10 mouse cellular contexts compared by ENCODE assay signal in genomic region chr10:127879155-127879688, GRCm38 (mm10). TPM values are rescaled to one million over a fixed set of nuclear protein-coding genes. Genes with fewer than 3 reads are reported as not detected.
DNase-seq lines count a peak whose midpoint lies in the region; ATAC-seq and TF ChIP-seq lines count a peak whose summit lies in the region.
"Had no signal": no experiment of that assay in that cellular context is flagged by ENCODE, and none has a peak within 500 bp of the region (broad histone marks: within the 10 kb centered on the region; RNA-seq: fewer than 3 reads in every experiment).

No protein-coding gene starts in this region.

- TF ChIP-seq EP300 in heart, adult 2 months (IDR thresholded peaks at IDR 0.05; ENCODE audit: insufficient read depth, low read depth, low read length), result no peak

- peak overlapping the region; percentile 72 for H3K27ac ChIP-seq in intestine, embryonic 15.5 days
- no peak overlapping the region for H3K27ac ChIP-seq in liver, embryonic 12.5 days
- no peak overlapping the region for H3K27ac ChIP-seq in heart, adult 2 months
- H3K27ac ChIP-seq in midbrain, embryonic 14.5 days (replicated peaks; ENCODE audit: low read depth, low read length), result no peak overlapping the region

- peak overlapping the region; percentile 45 for H3K4me2 ChIP-seq in intestine, embryonic 15.5 days (replicated peaks)
- H3K4me2 ChIP-seq in liver, embryonic 12.5 days, result 0 out of 2 replicates have a peak overlapping the region, but pooled peaks have one; percentile 1
- no peak overlapping the region for H3K4me2 ChIP-seq in midbrain, embryonic 14.5 days (ENCODE audit: low read length)

- no peak for TF ChIP-seq CTCF in heart, adult 2 months (IDR thresholded peaks at IDR 0.05)

- intact Hi-C loops in left cerebral cortex, postnatal 36 days (cut with DNase I), result no loop called here
- intact Hi-C loops in heart, adult 2 months (cut with DNase I), result no loop called here

- ATAC-seq in intestine, embryonic 15.5 days, result peak; percentile 85
- ATAC-seq in liver, embryonic 12.5 days, result peak; percentile 80
- no peak for ATAC-seq in midbrain, embryonic 14.5 days (ENCODE audit: low FRiP score, low TSS enrichment)

- peak; percentile 44 for DNase-seq in urinary bladder, postnatal 14 days (ENCODE audit: low spot score)
- DNase-seq in urinary bladder, postnatal 25 days (ENCODE audit: low spot score), result no peak
- peak; percentile 50 for DNase-seq in yolk sac, embryonic 10.5 days (ENCODE audit: low spot score)
- no peak for DNase-seq in left cerebral cortex, postnatal 36 days (ENCODE audit: low spot score in 2 of 2)
- no peak for DNase-seq in heart, adult 2 months
- no peak for DNase-seq in midbrain, embryonic 14.5 days
- DNase-seq: gastrocnemius, postnatal 10 days had no signal

- no peak overlapping the region for H3K4me3 ChIP-seq in intestine, embryonic 15.5 days (replicated peaks)
- no peak overlapping the region for H3K4me3 ChIP-seq in liver, embryonic 12.5 days
- no peak overlapping the region for H3K4me3 ChIP-seq in heart, adult 2 months
- H3K4me3 ChIP-seq in midbrain, embryonic 14.5 days (replicated peaks; ENCODE audit: low read depth, low read length), result no peak overlapping the region

- no peaks in the 10 kb centered on the region for H3K36me3 ChIP-seq in intestine, embryonic 15.5 days
- no peaks in the 10 kb centered on the region for H3K36me3 ChIP-seq in liver, embryonic 12.5 days
- H3K36me3 ChIP-seq in heart, adult 2 months (ENCODE audit: control insufficient read depth, insufficient read depth, low read length), result no peaks in the 10 kb centered on the region
- no peaks in the 10 kb centered on the region for H3K36me3 ChIP-seq in midbrain, embryonic 14.5 days (ENCODE audit: control insufficient read depth, insufficient read depth, low read length)

- H3K9ac ChIP-seq in intestine, embryonic 15.5 days, result no peak overlapping the region
- H3K9ac ChIP-seq in liver, embryonic 12.5 days, result no peak overlapping the region
- H3K9ac ChIP-seq in heart, adult 2 months (ENCODE audit: low read depth, low read length), result no peak overlapping the region
- H3K9ac ChIP-seq in midbrain, embryonic 14.5 days (replicated peaks; ENCODE audit: low read length), result no peak overlapping the region

- H3K79me2 ChIP-seq in heart, adult 2 months (replicated peaks; ENCODE audit: control insufficient read depth, insufficient read depth, low read length), result no peaks in the 10 kb centered on the region

- peaks cover 10% of the 10 kb centered on the region; the same call in 1 of the 2 replicates for H3K4me1 ChIP-seq in intestine, embryonic 15.5 days (replicated peaks)
- peaks cover 18% of the 10 kb centered on the region for H3K4me1 ChIP-seq in liver, embryonic 12.5 days
- no peaks in the 10 kb centered on the region for H3K4me1 ChIP-seq in heart, adult 2 months (ENCODE audit: control insufficient read depth, insufficient read depth, low read length)
- no peaks in the 10 kb centered on the region for H3K4me1 ChIP-seq in midbrain, embryonic 14.5 days (ENCODE audit: control insufficient read depth, insufficient read depth, low read length)

- TF ChIP-seq POLR2A in heart, adult 2 months (IDR thresholded peaks at IDR 0.05; ENCODE audit: insufficient read depth, low read depth, low read length), result no peak

- WGBS in intestine, embryonic 15.5 days, result 59% methylated on average over 3 of the region's 3 CpGs
- 50% methylated on average over 3 of the region's 3 CpGs for whole genome bisulfite sequencing in liver, embryonic 12.5 days (ENCODE audit: insufficient replicate concordance)
- WGBS in heart, adult 2 months, result 72% methylated on average over 3 of the region's 3 CpGs
- WGBS in midbrain, embryonic 14.5 days, result 83% methylated on average over 3 of the region's 3 CpGs

- no peaks in the 10 kb centered on the region for H3K27me3 ChIP-seq in intestine, embryonic 15.5 days (replicated peaks)
- no peaks in the 10 kb centered on the region for H3K27me3 ChIP-seq in liver, embryonic 12.5 days (replicated peaks)
- H3K27me3 ChIP-seq in heart, adult 2 months (ENCODE audit: control insufficient read depth, insufficient read depth, low read length), result no peaks in the 10 kb centered on the region
- H3K27me3 ChIP-seq in midbrain, embryonic 14.5 days (ENCODE audit: control insufficient read depth, insufficient read depth, low read length), result no peaks in the 10 kb centered on the region

- no peaks in the 10 kb centered on the region for H3K9me3 ChIP-seq in intestine, embryonic 15.5 days
- no peaks in the 10 kb centered on the region for H3K9me3 ChIP-seq in liver, embryonic 12.5 days (replicated peaks)
- no peaks in the 10 kb centered on the region for H3K9me3 ChIP-seq in midbrain, embryonic 14.5 days (ENCODE audit: control insufficient read depth, low read length)

RNA-seq across cellular contexts. Expression of gene Rdh7, which starts 9.4 kb away (rescaled TPM):
- polyA plus RNA-seq in intestine, embryonic 15.5 days (2015; fragmentation: Nextera tagmentation; extraction: Ambion mirVana), result 0.35 and 0.63 TPM in 2 replicates
- 0.07 TPM in 1 of 2 replicates, not detected in the other for polyA plus RNA-seq in liver, embryonic 12.5 days (2016; fragmentation: Nextera tagmentation; extraction: Ambion mirVana)
- total RNA-seq in left cerebral cortex, postnatal 36 days (2021), result not detected
- not detected for total RNA-seq in heart, adult 2 months (2021)
- 0.35 TPM in 1 of 2 replicates, not detected in the other for polyA plus RNA-seq in heart, adult 2 months (2012; rRNA removed)
- not detected in 2 replicates for polyA plus RNA-seq in midbrain, embryonic 14.5 days (2014; fragmentation: Nextera tagmentation; extraction: Ambion mirVana)
- total RNA-seq: layer of hippocampus, adult 8-10 months had no signal

RNA-seq across cellular contexts. Expression of gene Rdh16f2, which starts 12.9 kb away (rescaled TPM):
- 0.19 and 0.34 TPM in 2 replicates for polyA plus RNA-seq in intestine, embryonic 15.5 days (2015; fragmentation: Nextera tagmentation; extraction: Ambion mirVana)
- polyA plus RNA-seq in liver, embryonic 12.5 days (2016; fragmentation: Nextera tagmentation; extraction: Ambion mirVana), result not detected in 2 replicates
- total RNA-seq in left cerebral cortex, postnatal 36 days (2021), result not detected
- not detected for total RNA-seq in heart, adult 2 months (2021)
- not detected in 2 replicates for polyA plus RNA-seq in heart, adult 2 months (2012; rRNA removed)
- polyA plus RNA-seq in midbrain, embryonic 14.5 days (2014; fragmentation: Nextera tagmentation; extraction: Ambion mirVana), result not detected in 2 replicates
- total RNA-seq: gastrocnemius, postnatal 10 days; layer of hippocampus, adult 8-10 months had no signal

RNA-seq across cellular contexts. Expression of gene Sdr9c7, which starts 19.1 kb away (rescaled TPM):
- 0.16 and 0.26 TPM in 2 replicates for polyA plus RNA-seq in intestine, embryonic 15.5 days (2015; fragmentation: Nextera tagmentation; extraction: Ambion mirVana)
- polyA plus RNA-seq in liver, embryonic 12.5 days (2016; fragmentation: Nextera tagmentation; extraction: Ambion mirVana), result not detected in 2 replicates
- not detected for total RNA-seq in left cerebral cortex, postnatal 36 days (2021)
- not detected for total RNA-seq in heart, adult 2 months (2021)
- polyA plus RNA-seq in heart, adult 2 months (2012; rRNA removed), result not detected in 2 replicates
- polyA plus RNA-seq in midbrain, embryonic 14.5 days (2014; fragmentation: Nextera tagmentation; extraction: Ambion mirVana), result not detected in 2 replicates
- total RNA-seq: gastrocnemius, postnatal 10 days; layer of hippocampus, adult 8-10 months had no signal

RNA-seq across cellular contexts. Expression of gene Rdh19, which starts 29.5 kb away (rescaled TPM):
- not detected in 2 replicates for polyA plus RNA-seq in intestine, embryonic 15.5 days (2015; fragmentation: Nextera tagmentation; extraction: Ambion mirVana)
- polyA plus RNA-seq in liver, embryonic 12.5 days (2016; fragmentation: Nextera tagmentation; extraction: Ambion mirVana), result not detected in 2 replicates
- total RNA-seq in left cerebral cortex, postnatal 36 days (2021), result not detected
- total RNA-seq in heart, adult 2 months (2021), result not detected
- not detected in 2 replicates for polyA plus RNA-seq in heart, adult 2 months (2012; rRNA removed)
- polyA plus RNA-seq in midbrain, embryonic 14.5 days (2014; fragmentation: Nextera tagmentation; extraction: Ambion mirVana), result not detected in 2 replicates
- total RNA-seq: gastrocnemius, postnatal 10 days; layer of hippocampus, adult 8-10 months had no signal

Comparison
In these comparisons a context has a peak if more than half of its experiments do, and no peak if none do; other contexts are left out.
1. DNase-seq: peak in urinary bladder, postnatal 14 days (single experiment) and yolk sac, embryonic 10.5 days (single experiment); none in urinary bladder, postnatal 25 days (single experiment), left cerebral cortex, postnatal 36 days (0 of 2), heart, adult 2 months (0 of 2) and midbrain, embryonic 14.5 days (single experiment).